Mouse (Mus musculus) ES-CJ7 (cell line): ENCODE measurements around the gene Slc6a3.

Experiments
- DNase-seq: peaks from one replicate; pipeline ENCODE4 v3.0.0; 2011; ENCODE audit warnings: low read depth, low spot score

The Slc6a3 gene

DNA sequence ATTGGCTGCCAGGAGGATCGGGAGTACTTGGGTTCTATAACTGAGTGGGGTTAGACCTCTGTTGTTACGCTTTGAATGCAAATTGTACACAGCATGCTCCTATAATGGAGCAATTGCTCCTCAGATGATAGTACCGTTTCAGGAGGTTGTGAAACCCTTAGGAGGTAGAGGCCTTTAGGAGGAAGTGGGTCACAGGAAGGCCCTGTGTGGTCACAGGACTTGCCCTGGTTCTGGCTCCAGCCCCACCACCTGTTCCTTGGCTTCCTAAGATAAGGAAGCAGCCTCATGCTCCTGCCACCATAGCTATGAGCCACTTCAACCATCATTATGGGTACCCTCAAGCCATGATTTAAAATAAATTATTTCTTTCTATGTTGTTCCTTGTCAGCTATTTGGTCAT lies 54.9 kb downstream of the Slc6a3 start:
- DNase-seq, result no peak

DNA sequence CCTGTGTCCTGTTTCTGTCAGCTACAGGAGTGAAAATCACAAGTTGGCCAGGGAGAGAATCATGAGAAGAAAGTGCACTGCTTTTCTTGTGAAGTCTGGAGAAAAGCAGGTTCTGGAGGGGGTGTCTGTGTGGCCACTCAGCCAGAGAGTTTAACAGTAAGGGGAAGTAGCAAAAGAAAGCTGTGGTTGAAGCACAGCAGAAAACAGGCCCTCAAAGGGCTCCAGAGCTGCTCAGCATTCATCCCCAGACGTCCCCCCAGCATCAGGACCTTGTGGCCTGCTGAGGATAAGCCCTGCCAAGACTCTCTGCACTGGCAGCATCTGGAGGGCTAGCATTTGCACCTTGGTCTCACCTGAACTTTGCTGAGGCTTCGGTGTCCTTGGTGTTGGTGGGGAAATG lies 56.0 kb downstream of the Slc6a3 start:
- DNase-seq, result no peak

DNA sequence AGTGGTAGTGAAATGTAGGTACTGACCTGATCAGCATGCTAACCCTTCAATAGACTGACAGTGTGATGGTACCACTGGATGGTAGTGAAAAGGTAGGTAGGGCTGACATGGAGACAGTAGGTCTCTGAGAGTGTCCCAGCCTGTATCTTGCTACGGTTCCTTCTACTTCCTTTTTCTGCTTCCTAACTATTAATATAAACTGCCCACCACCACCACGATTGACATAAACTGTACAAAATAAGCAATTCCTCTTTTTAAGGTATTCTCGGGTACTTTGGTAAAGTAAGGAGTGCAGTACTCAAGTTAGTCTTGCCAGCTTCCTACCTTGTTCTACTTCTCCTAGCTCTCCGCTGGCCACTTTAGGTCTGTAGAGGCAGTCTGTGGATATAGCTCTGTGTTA lies 59.7 kb downstream of the Slc6a3 start:
- no peak for DNase-seq

DNA sequence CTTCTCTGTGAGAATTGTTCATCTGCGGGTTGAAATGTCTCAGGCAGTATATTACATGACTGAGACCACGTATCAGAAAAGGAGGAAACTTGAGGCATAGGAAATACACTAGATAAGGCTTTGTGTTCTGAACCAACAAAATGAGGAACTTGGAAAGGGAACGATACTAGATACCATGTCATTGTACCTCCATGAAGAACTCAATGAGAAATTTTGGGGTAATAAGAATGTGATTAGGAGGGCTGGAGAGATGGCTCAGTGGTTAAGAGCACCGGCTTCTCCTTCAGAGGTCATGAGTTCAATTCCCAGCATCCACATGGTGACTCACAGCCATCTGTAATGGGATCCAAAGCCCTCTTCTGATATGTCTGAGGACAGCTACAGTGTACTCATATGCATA lies 63.7 kb downstream of the Slc6a3 start:
- DNase-seq, result no peak

DNA sequence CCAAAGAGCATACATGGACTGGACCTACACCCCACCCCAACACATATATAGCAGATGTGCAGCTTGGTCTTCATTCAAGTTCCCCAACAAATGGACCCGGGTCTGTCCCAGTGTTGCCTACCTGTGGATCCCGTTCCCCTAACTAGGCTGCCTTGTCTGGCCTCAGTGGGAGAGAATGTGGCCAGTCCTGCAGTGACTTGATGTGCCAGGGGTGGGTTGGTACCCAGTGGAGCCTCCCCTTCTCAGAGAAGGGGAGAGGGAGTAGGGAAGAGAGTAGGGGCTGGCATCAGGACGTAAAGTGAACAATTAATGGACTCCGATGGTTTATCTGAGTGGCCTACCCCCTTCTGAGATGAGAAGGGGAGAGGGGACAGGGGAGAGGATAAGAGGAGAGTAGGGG lies 66.5 kb downstream of the Slc6a3 start:
- DNase-seq, result no peak

GRCm38 (mm10) chr13:73603522-73604155 lies 67.1 kb downstream of the Slc6a3 start, which contains the start of gene Clptm1l:
Gene Clptm1l (plus strand): TSS chr13:73604006.
- peak; percentile 94 for DNase-seq

GRCm38 (mm10) chr13:73604156-73604957 lies 67.8 kb downstream of the Slc6a3 start:
- DNase-seq, result peak; percentile 22

DNA sequence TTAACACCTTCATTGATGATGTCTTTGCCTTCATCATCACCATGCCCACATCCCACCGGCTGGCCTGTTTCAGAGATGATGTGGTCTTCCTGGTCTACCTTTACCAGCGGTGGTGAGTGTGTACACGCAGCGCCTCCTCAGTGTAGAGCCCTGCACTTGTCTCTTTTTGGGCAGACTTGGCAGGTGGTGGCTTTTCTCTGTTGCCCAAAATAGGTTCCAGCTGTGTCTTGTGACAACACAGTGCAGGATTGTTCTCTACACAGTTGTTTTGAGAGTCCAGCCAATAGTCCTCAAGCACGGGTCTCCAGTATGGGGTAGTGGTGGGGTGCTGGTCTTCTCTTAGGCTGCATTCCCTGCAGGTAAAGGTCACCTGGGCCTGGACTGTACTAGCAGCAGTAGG lies 81.9 kb downstream of the Slc6a3 start:
- DNase-seq, result no peak

DNA sequence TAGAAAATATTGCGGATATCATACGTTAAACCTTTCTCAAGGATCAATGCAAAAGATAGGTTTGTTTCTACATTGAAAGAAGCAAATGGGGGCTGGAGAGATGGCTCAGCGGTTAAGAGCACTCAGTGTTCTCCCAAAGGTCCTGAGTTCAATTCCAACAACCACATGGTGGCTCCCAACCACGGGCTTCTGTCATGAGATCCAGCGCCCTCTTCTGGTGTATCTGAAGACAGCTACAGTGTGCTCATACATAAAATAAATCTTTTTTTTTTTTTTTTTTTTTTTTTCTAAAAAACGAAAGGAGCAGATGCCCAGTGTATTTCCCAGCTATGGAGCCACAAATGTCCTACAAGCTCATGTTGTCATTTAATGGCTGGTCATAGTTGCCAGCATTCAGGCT lies 84.1 kb downstream of the Slc6a3 start:
- DNase-seq, result peak; percentile 64

DNA sequence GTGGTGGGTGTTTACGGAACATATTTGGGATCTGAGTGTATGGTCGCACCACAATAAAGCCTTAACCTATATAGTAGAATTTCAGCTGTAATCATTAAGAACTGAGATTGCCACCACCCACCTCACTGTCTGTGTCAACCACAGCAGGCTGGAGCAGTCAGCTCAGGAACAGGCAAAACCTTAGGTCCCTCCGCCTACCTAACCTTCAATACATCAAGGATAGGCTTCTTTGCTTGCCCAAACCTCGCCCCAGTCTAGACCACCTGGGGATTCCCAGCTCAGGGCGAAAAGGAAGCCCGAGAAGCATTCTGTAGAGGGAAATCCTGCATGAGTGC lies 89.8 kb downstream of the Slc6a3 start:
- DNase-seq, result no peak

DNA sequence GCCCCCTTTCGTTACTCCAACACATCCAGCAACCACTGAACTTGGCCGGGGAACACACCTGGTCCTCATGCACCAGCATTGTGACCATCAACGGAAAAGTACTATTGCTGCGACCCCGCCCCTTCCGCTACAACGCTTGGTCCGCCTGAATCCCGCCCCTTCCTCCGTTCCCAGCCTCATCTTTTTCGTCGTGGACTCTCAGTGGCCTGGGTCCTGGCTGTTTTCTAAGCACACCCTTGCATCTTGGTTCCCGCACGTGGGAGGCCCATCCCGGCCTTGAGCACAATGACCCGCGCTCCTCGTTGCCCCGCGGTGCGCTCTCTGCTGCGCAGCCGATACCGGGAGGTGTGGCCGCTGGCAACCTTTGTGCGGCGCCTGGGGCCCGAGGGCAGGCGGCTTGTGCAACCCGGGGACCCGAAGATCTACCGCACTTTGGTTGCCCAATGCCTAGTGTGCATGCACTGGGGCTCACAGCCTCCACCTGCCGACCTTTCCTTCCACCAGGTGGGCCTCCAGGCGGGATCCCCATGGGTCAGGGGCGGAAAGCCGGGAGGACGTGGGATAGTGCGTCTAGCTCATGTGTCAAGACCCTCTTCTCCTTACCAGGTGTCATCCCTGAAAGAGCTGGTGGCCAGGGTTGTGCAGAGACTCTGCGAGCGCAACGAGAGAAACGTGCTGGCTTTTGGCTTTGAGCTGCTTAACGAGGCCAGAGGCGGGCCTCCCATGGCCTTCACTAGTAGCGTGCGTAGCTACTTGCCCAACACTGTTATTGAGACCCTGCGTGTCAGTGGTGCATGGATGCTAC lies 90.4 kb downstream of the Slc6a3 start, which contains the start of gene Tert:
TSS of gene Tert (plus strand) at position 167 of the 805 bp plus-strand sequence.
- DNase-seq, result peak; percentile 95
